Mouse (Mus musculus) small intestine, adult 2 months (tissue): ENCODE measurements around the gene Nudt5.

Experiments
- CTCF ChIP-seq: fragments of 200-500 bp; IDR thresholded peaks from 2 replicates; pipeline ENCODE4 v1.5.1; 2012; ENCODE audit warnings: low read depth, mild to moderate bottlenecking, control low read depth, inconsistent platforms, low read length, moderate library complexity, mixed read lengths; ENCODE audit not compliant: insufficient replicate concordance, insufficient read length; ENCODE audit errors: extremely low read depth
- POLR2A ChIP-seq: fragments of 200-500 bp; IDR thresholded peaks from 2 replicates; pipeline ENCODE4 v1.6.1; 2012; ENCODE audit warnings: low read depth, mild to moderate bottlenecking, control low read depth, inconsistent platforms, low read length, moderate library complexity

DNA sequence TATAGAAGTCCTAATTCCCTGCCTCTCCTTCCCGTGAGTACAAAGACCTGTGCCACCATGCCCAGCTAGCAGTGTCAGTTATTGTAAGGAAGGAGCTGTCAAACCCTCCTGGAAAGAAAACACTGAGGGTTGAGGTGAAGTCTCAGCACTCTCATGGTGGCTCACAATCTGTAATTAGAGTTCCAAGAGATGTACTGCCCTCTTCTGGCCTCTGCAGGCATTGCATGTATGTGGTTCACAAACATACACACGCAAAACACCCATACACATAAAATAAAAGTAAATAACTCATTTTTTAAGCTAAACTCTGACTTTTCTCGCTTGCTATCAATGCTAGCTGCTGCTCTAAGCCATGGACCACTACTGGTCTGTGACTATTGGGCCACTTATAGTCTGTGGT lies 61.8 kb downstream of the Nudt5 start:
- TF ChIP-seq POLR2A, result no peak
- peak; percentile 16; the same call in 1 of the 2 replicates for TF ChIP-seq CTCF
